Mouse (Mus musculus): ENCODE measurements around the gene Homer1. TPM values are rescaled to one million over a fixed set of nuclear protein-coding genes. Genes with fewer than 3 reads are reported as not detected.

Gene Homer1
- polyA plus RNA-seq, 1 experiment from 2014 or later, result 11.1 TPM

DNA sequence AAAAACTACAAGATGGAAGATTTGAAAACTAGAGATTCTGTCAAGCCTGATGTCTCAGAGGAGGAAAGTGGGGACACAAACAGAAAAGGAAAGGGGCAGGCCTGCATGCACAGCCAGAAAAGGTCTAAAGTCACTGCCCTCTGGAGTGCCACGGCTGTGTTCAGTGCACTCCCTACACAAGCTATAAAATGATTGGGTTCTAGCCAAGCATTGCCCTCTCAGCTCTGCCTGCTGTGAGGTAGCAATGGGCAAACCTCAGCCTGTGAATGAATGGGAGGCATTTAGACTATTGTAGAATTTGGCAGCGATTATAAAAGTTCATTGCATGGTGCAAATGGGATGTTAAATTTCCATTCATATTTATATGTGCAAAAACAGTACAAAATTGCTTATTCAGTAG lies 120.3 kb downstream of the Homer1 start:
- Histone ChIP-seq H3K27ac (no peak overlapping the region), H3K9me3 (no peaks in the 10 kb centered on the region), H3K36me3 (replicated peaks) (no peaks in the 10 kb centered on the region), H3K4me1 (no peaks in the 10 kb centered on the region), H3K4me3 (no peak overlapping the region), H3K27me3 (replicated peaks) (no peaks in the 10 kb centered on the region), H3K4me2 (no peak overlapping the region), H3K9ac (no peak overlapping the region)
- 70% methylated on average over 2 of the region's 2 CpGs for WGBS
- ATAC-seq (replicated peaks), result no peak; the same call in 1 of the 2 replicates

GRCm38 (mm10) chr13:93423224-93423623 lies 123.8 kb downstream of the Homer1 start:
- Histone ChIP-seq H3K4me1 (no peaks in the 10 kb centered on the region), H3K4me2 (no peak overlapping the region), H3K27me3 (replicated peaks) (no peaks in the 10 kb centered on the region), H3K9ac (no peak overlapping the region), H3K36me3 (replicated peaks) (no peaks in the 10 kb centered on the region), H3K9me3 (no peaks in the 10 kb centered on the region), H3K4me3 (no peak overlapping the region), H3K27ac (no peak overlapping the region)
- ATAC-seq (replicated peaks), result no peak
- WGBS, result 94% methylated on average over 2 of the region's 2 CpGs

DNA sequence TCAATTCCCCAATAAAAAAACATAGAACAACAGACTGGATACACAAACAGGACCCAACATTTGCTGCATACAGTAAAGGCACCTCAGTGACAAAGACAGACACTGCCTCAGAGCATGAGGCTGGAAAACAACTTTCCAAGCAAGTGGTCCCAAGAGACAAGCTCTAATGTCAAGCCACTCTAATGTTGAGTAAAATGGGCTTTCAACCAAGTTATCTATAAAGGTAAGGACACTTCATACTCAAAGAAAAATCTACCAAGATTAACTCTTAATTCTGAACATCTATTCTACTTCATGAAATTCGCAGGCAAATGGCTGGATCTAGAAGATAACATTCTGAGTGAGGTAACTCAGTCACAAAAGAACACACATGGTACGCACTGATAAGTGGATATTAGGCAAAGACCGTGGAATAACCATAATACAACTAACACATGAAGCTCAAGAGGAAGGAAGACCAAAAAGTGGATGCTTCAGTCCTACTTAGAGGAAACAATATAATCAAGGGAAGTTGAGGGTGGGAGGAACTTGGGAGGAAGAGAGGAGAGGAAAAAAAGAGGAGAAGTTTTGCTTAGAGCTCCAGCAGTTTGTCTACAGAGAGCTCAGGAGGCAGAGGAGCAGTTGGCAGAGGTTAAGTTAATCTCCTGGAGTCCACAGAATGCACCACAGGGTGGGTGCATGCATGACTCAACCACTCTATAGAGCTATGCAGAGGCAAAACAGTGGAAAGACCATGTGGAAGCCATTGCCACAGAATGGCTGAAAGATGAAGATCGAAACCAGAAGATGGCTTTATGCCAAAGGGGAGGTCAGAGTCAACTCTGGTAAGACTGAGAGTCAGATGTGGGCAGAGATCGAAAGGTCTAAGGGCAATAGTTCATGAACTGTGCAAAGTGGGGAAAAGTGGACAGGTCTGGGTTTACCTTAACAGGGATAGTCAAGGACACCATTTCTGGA lies 128.8 kb downstream of the Homer1 start:
- Histone ChIP-seq H3K4me2 (no peak overlapping the region), H3K9me3 (no peaks in the 10 kb centered on the region), H3K9ac (no peak overlapping the region), H3K4me3 (no peak overlapping the region), H3K4me1 (no peaks in the 10 kb centered on the region), H3K36me3 (replicated peaks) (no peaks in the 10 kb centered on the region), H3K27me3 (replicated peaks) (no peaks in the 10 kb centered on the region), H3K27ac (no peak overlapping the region)
- ATAC-seq (replicated peaks), result no peak
- WGBS, result 95% methylated on average over 5 of the region's 5 CpGs

- H3K27ac ChIP-seq, result no peak overlapping the region
- H3K27me3 ChIP-seq (replicated peaks), result no peaks in the 10 kb centered on the region
- H3K9me3 ChIP-seq, result no peaks in the 10 kb centered on the region
- ATAC-seq (replicated peaks), result no peak
- H3K4me2 ChIP-seq, result no peak overlapping the region
- no peak overlapping the region for H3K4me3 ChIP-seq
- H3K36me3 ChIP-seq (replicated peaks), result peaks cover under 1% of the 10 kb centered on the region; the same call in 1 of the 2 replicates
- WGBS, result 94% methylated on average over 1 of the region's 1 CpGs
- no peaks in the 10 kb centered on the region for H3K4me1 ChIP-seq
- H3K9ac ChIP-seq, result no peak overlapping the region
Measured at GRCm38 (mm10) chr13:93429205-93429604, 129.8 kb downstream of the Homer1 start.

GRCm38 (mm10) chr13:93440167-93440566 lies 140.7 kb downstream of the Homer1 start:
- no peaks in the 10 kb centered on the region for H3K27me3 ChIP-seq (replicated peaks)
- H3K4me3 ChIP-seq, result no peak overlapping the region
- no peak overlapping the region for H3K4me2 ChIP-seq
- WGBS, result 87% methylated on average over 3 of the region's 3 CpGs
- H3K36me3 ChIP-seq (replicated peaks), result peaks cover 9% of the 10 kb centered on the region
- no peaks in the 10 kb centered on the region for H3K9me3 ChIP-seq
- H3K4me1 ChIP-seq, result no peaks in the 10 kb centered on the region
- H3K9ac ChIP-seq, result no peak overlapping the region
- ATAC-seq (replicated peaks), result peak; percentile 66; the same call in 1 of the 2 replicates
- H3K27ac ChIP-seq, result no peak overlapping the region

DNA sequence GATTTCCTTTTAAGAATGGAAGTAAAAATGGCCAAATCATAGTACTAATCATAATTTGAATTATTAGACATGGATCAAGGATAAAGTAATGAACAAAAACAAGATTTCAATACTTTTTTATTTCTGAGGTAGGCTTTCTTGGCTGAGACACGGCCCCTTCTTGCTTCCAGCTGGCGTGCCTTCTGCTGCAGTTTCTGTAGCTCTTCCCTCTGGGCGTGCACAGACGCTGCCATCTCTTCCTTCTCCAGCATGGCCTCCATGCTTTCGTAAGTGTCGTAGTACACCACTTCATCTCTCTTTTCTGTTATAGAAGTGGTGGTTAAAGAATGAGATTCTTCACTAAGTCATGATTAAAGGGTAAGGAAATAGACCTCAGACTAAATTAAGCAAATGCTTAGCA lies 153.8 kb downstream of the Homer1 start:
- Histone ChIP-seq H3K27me3 (replicated peaks) (no peaks in the 10 kb centered on the region), H3K9ac (no peak overlapping the region), H3K27ac (no peak overlapping the region), H3K4me2 (no peak overlapping the region), H3K4me3 (no peak overlapping the region), H3K9me3 (no peaks in the 10 kb centered on the region), H3K4me1 (no peaks in the 10 kb centered on the region), H3K36me3 (replicated peaks) (peaks cover 10% of the 10 kb centered on the region)
- ATAC-seq (replicated peaks), result no peak
- 94% methylated on average over 6 of the region's 6 CpGs for WGBS

Other genes starting within 250 kb of the Homer1 start
- 0.10 and 0.14 TPM in 2 replicates for gene Cmya5, start 154.9 kb upstream of the Homer1 start, polyA plus RNA-seq (2015; fragmentation: Nextera tagmentation; extraction: Ambion mirVana)
- gene Tent2, start 107.2 kb upstream of the Homer1 start, polyA plus RNA-seq (2015; fragmentation: Nextera tagmentation; extraction: Ambion mirVana), result 35.9 and 36.1 TPM in 2 replicates
- 8.0 and 9.7 TPM in 2 replicates for gene Jmy, start 200.2 kb downstream of the Homer1 start, polyA plus RNA-seq (2015; fragmentation: Nextera tagmentation; extraction: Ambion mirVana)